ENCODE assay signal across 8 mouse cellular contexts in genomic region chr16:90810716-90811256, GRCm38 (mm10). TPM values are rescaled to one million over a fixed set of nuclear protein-coding genes. Genes with fewer than 3 reads are reported as not detected.
DNase-seq lines count a peak whose midpoint lies in the region; ATAC-seq and TF ChIP-seq lines count a peak whose summit lies in the region.

No protein-coding gene starts in this region.

- peak overlapping the region; percentile 56 for H3K27ac ChIP-seq in kidney, adult 2 months (ENCODE audit: insufficient read depth, low read depth, low read length)
- H3K27ac ChIP-seq in bone marrow, adult 2 months (ENCODE audit: control insufficient read depth, insufficient read depth, low read depth, low read length, poor library complexity) = no peak overlapping the region
- H3K27ac ChIP-seq in hindbrain, embryonic 10.5 days = peak overlapping the region; percentile 81
- H3K27ac ChIP-seq in midbrain, embryonic 10.5 days (replicated peaks) = peak overlapping the region; percentile 64

- TF ChIP-seq POLR2A in kidney, adult 2 months (IDR thresholded peaks at IDR 0.05; ENCODE audit: low read depth, low read length) = no peak
- no peak for TF ChIP-seq POLR2A in bone marrow, adult 2 months (IDR thresholded peaks at IDR 0.05; ENCODE audit: borderline replicate concordance, control insufficient read depth, low read depth, low read length)

- no peaks in the 10 kb centered on the region for H3K27me3 ChIP-seq in kidney, adult 2 months (replicated peaks; ENCODE audit: control insufficient read depth, insufficient read depth, low read length)
- H3K27me3 ChIP-seq in hindbrain, embryonic 10.5 days (ENCODE audit: insufficient read depth, poor library complexity, severe bottlenecking) = 0 out of 2 replicates have a peak, but pooled peaks cover 2% of the 10 kb centered on the region
- H3K27me3 ChIP-seq in midbrain, embryonic 10.5 days (ENCODE audit: low read depth, poor library complexity, severe bottlenecking) = no peaks in the 10 kb centered on the region; the same call in 1 of the 2 replicates

- no peaks in the 10 kb centered on the region for H3K4me1 ChIP-seq in kidney, adult 2 months (ENCODE audit: control insufficient read depth, insufficient read depth, low read length)
- H3K4me1 ChIP-seq in bone marrow, adult 2 months (ENCODE audit: control insufficient read depth, insufficient read depth, low read length) = no peaks in the 10 kb centered on the region; the same call in 1 of the 2 replicates
- peaks cover 21% of the 10 kb centered on the region for H3K4me1 ChIP-seq in hindbrain, embryonic 10.5 days (replicated peaks)
- peaks cover 20% of the 10 kb centered on the region for H3K4me1 ChIP-seq in midbrain, embryonic 10.5 days

- peak overlapping the region; percentile 23 for H3K4me3 ChIP-seq in kidney, adult 2 months (ENCODE audit: insufficient read depth, low read depth, low read length)
- H3K4me3 ChIP-seq in bone marrow, adult 2 months (replicated peaks; ENCODE audit: control insufficient read depth, low read depth, low read length) = peak overlapping the region; percentile 47
- H3K4me3 ChIP-seq in hindbrain, embryonic 10.5 days = peak overlapping the region; percentile 83
- H3K4me3 ChIP-seq in midbrain, embryonic 10.5 days = peak overlapping the region; percentile 70

- no peak for TF ChIP-seq CTCF in kidney, adult 2 months (conservative IDR thresholded peaks at IDR 0.05; ENCODE audit: insufficient read depth, insufficient read length, low read depth, low read length)
- TF ChIP-seq CTCF in bone marrow, adult 2 months (IDR thresholded peaks at IDR 0.05; ENCODE audit: control insufficient read depth, insufficient read depth, low read length) = no peak

- H3K9me3 ChIP-seq in hindbrain, embryonic 10.5 days = no peaks in the 10 kb centered on the region
- no peaks in the 10 kb centered on the region for H3K9me3 ChIP-seq in midbrain, embryonic 10.5 days (replicated peaks)

- WGBS in kidney, adult 2 months = 42% methylated on average over 11 of the region's 11 CpGs
- 49% methylated on average over 11 of the region's 11 CpGs for WGBS in bone marrow, adult 2 months
- WGBS in hindbrain, embryonic 10.5 days = 53% methylated on average over 11 of the region's 11 CpGs
- WGBS in midbrain, embryonic 10.5 days = 57% methylated on average over 11 of the region's 11 CpGs

- no peak for DNase-seq in kidney, adult 2 months
- no peak for DNase-seq in kidney, adult 9 months
- no peak for DNase-seq in hindbrain, embryonic 10.5 days (ENCODE audit: low spot score)
- DNase-seq in midbrain, embryonic 10.5 days (ENCODE audit: low spot score) = no peak
- no peak for DNase-seq in layer of hippocampus, adult 9-11 months
- no peak for DNase-seq in adrenal gland, adult 8-10 months

- no peak for ATAC-seq in megakaryocyte-erythroid progenitor cell, adult 5-6 weeks (replicated peaks; ENCODE audit: low FRiP score, low TSS enrichment, poor library complexity, severe bottlenecking)

- H3K36me3 ChIP-seq in kidney, adult 2 months (ENCODE audit: control insufficient read depth, insufficient read depth, low read length) = no peaks in the 10 kb centered on the region
- H3K36me3 ChIP-seq in hindbrain, embryonic 10.5 days = peaks cover 3% of the 10 kb centered on the region
- H3K36me3 ChIP-seq in midbrain, embryonic 10.5 days = no peaks in the 10 kb centered on the region; the same call in 1 of the 2 replicates

RNA-seq across cellular contexts. Expression of gene Urb1, which starts 0.6 kb away (rescaled TPM):
- 2.7 and 3.2 TPM in 2 replicates for polyA plus RNA-seq in kidney, adult 2 months (2012; rRNA removed)
- polyA plus RNA-seq in bone marrow, adult 2 months (2011; ENCODE audit: insufficient read depth, insufficient read length, low replicate concordance, missing spikeins) = 3.4 and 5.1 TPM in 2 replicates
- polyA plus RNA-seq in hindbrain, embryonic 10.5 days (2016; fragmentation: Nextera tagmentation; extraction: Ambion mirVana) = 10.2 and 10.8 TPM in 2 replicates
- 10.7 and 11.0 TPM in 2 replicates for polyA plus RNA-seq in midbrain, embryonic 10.5 days (2016; fragmentation: Nextera tagmentation; extraction: Ambion mirVana)
- total RNA-seq in megakaryocyte-erythroid progenitor cell, adult 5-6 weeks (2014; fragmentation: Nextera tagmentation) = 20.9 and 41.3 TPM in 2 replicates
- 16.0 and 26.4 TPM in 2 replicates for total RNA-seq in megakaryocyte-erythroid progenitor cell, adult 5-6 weeks (2017)
- 10 to 100 TPM; 13.5 to 20.2 (median 15.3) TPM for total RNA-seq in adrenal gland, adult 8-10 months (2022)

RNA-seq across cellular contexts. Expression of gene Eva1c, which starts 15.7 kb away (rescaled TPM):
- polyA plus RNA-seq in kidney, adult 2 months (2012; rRNA removed) = 5.8 and 8.3 TPM in 2 replicates
- polyA plus RNA-seq in bone marrow, adult 2 months (2011; ENCODE audit: insufficient read depth, insufficient read length, low replicate concordance, missing spikeins) = 3.6 and 10.6 TPM in 2 replicates
- 0.75 and 1.0 TPM in 2 replicates for polyA plus RNA-seq in hindbrain, embryonic 10.5 days (2016; fragmentation: Nextera tagmentation; extraction: Ambion mirVana)
- polyA plus RNA-seq in midbrain, embryonic 10.5 days (2016; fragmentation: Nextera tagmentation; extraction: Ambion mirVana) = 0.96 and 1.8 TPM in 2 replicates
- not detected in 2 replicates for total RNA-seq in megakaryocyte-erythroid progenitor cell, adult 5-6 weeks (2014; fragmentation: Nextera tagmentation)
- total RNA-seq in megakaryocyte-erythroid progenitor cell, adult 5-6 weeks (2017) = not detected in 2 replicates
- total RNA-seq in adrenal gland, adult 8-10 months (2022) = 1 to 10 TPM; 4.6 to 7.5 (median 6.1) TPM

Comparison
In these comparisons a context has a peak if more than half of its experiments do, and no peak if none do; other contexts are left out.
1. H3K4me3 ChIP-seq: peak in every context shown above with its lines; median percentile 83 in hindbrain, embryonic 10.5 days; 70 in midbrain, embryonic 10.5 days; 47 in bone marrow, adult 2 months; 23 in kidney, adult 2 months.